Mouse (Mus musculus): ENCODE measurements around the gene Olfr576.

The Olfr576 gene

GRCm38 (mm10) chr7:102943417-102943816, 19.0 kb upstream of the Olfr576 start:
- H3K4me3 ChIP-seq (replicated peaks; ENCODE audit: low read length) = no peak overlapping the region
- H3K27me3 ChIP-seq (ENCODE audit: insufficient read depth, low read length) = no peaks in the 10 kb centered on the region
- TF ChIP-seq CTCF (conservative IDR thresholded peaks at IDR 0.05; ENCODE audit: low read length) (no peak), NANOG (IDR thresholded peaks at IDR 0.05; ENCODE audit: borderline replicate concordance, low read length) (no peak), POU5F1 (IDR thresholded peaks at IDR 0.05; ENCODE audit: borderline replicate concordance, low read length) (no peak)
- no peaks in the 10 kb centered on the region for H3K36me3 ChIP-seq (ENCODE audit: insufficient read depth, low read length)
- H3K4me1 ChIP-seq (replicated peaks; ENCODE audit: low read depth, low read length) = no peaks in the 10 kb centered on the region
- no peaks in the 10 kb centered on the region for H3K9me3 ChIP-seq (ENCODE audit: low read length)

GRCm38 (mm10) chr7:102948167-102948566, 14.3 kb upstream of the Olfr576 start, which contains the start of gene Olfr574:
Olfr574 (plus strand) TSS chr7:102948467.
- Histone ChIP-seq H3K9me3 (ENCODE audit: low read length) (no peaks in the 10 kb centered on the region), H3K36me3 (ENCODE audit: insufficient read depth, low read length) (no peaks in the 10 kb centered on the region), H3K4me3 (replicated peaks; ENCODE audit: low read length) (no peak within 1 kb of the TSS), H3K4me1 (replicated peaks; ENCODE audit: low read depth, low read length) (no peaks in the 10 kb centered on the region), H3K27me3 (ENCODE audit: insufficient read depth, low read length) (no peaks in the 10 kb centered on the region)
- TF ChIP-seq CTCF (conservative IDR thresholded peaks at IDR 0.05; ENCODE audit: low read length) = no peak

- no peak for TF ChIP-seq CTCF (conservative IDR thresholded peaks at IDR 0.05; ENCODE audit: low read length)
- TF ChIP-seq POU5F1 (IDR thresholded peaks at IDR 0.05; ENCODE audit: borderline replicate concordance, low read length) = no peak
- TF ChIP-seq NANOG (IDR thresholded peaks at IDR 0.05; ENCODE audit: borderline replicate concordance, low read length) = no peak
- Histone ChIP-seq H3K27me3 (ENCODE audit: insufficient read depth, low read length) (no peaks in the 10 kb centered on the region), H3K4me3 (replicated peaks; ENCODE audit: low read length) (no peak overlapping the region), H3K4me1 (replicated peaks; ENCODE audit: low read depth, low read length) (no peaks in the 10 kb centered on the region), H3K36me3 (ENCODE audit: insufficient read depth, low read length) (no peaks in the 10 kb centered on the region), H3K9me3 (ENCODE audit: low read length) (no peaks in the 10 kb centered on the region)
Measured at GRCm38 (mm10) chr7:102950732-102951131, 11.7 kb upstream of the Olfr576 start.

- no peak for TF ChIP-seq POU5F1 (IDR thresholded peaks at IDR 0.05; ENCODE audit: borderline replicate concordance, low read length)
- no peak for TF ChIP-seq CTCF (conservative IDR thresholded peaks at IDR 0.05; ENCODE audit: low read length)
- Histone ChIP-seq H3K36me3 (ENCODE audit: insufficient read depth, low read length) (no peaks in the 10 kb centered on the region), H3K4me3 (replicated peaks; ENCODE audit: low read length) (no peak overlapping the region), H3K4me1 (replicated peaks; ENCODE audit: low read depth, low read length) (no peaks in the 10 kb centered on the region), H3K27me3 (ENCODE audit: insufficient read depth, low read length) (no peaks in the 10 kb centered on the region), H3K9me3 (ENCODE audit: low read length) (no peaks in the 10 kb centered on the region)
Measured at GRCm38 (mm10) chr7:102958137-102958536, 4.3 kb upstream of the Olfr576 start.

GRCm38 (mm10) chr7:102958593-102958992, 3.9 kb upstream of the Olfr576 start, which contains the start of gene Olfr575:
Olfr575 (minus strand) TSS chr7:102958775.
- no peaks in the 10 kb centered on the region for H3K9me3 ChIP-seq (ENCODE audit: low read length)
- TF ChIP-seq POU5F1 (IDR thresholded peaks at IDR 0.05; ENCODE audit: borderline replicate concordance, low read length) = no peak
- no peaks in the 10 kb centered on the region for H3K36me3 ChIP-seq (ENCODE audit: insufficient read depth, low read length)
- no peaks in the 10 kb centered on the region for H3K27me3 ChIP-seq (ENCODE audit: insufficient read depth, low read length)
- no peak within 1 kb of the TSS for H3K4me3 ChIP-seq (replicated peaks; ENCODE audit: low read length)
- no peaks in the 10 kb centered on the region for H3K4me1 ChIP-seq (replicated peaks; ENCODE audit: low read depth, low read length)

GRCm38 (mm10) chr7:102974399-102974798, 11.9 kb downstream of the Olfr576 start:
- Histone ChIP-seq H3K4me1 (replicated peaks; ENCODE audit: low read depth, low read length) (no peaks in the 10 kb centered on the region), H3K4me3 (replicated peaks; ENCODE audit: low read length) (no peak overlapping the region), H3K27me3 (ENCODE audit: insufficient read depth, low read length) (no peaks in the 10 kb centered on the region), H3K9me3 (ENCODE audit: low read length) (no peaks in the 10 kb centered on the region), H3K36me3 (ENCODE audit: insufficient read depth, low read length) (no peaks in the 10 kb centered on the region)
- TF ChIP-seq POU5F1 (IDR thresholded peaks at IDR 0.05; ENCODE audit: borderline replicate concordance, low read length) = no peak

GRCm38 (mm10) chr7:102975843-102976242, 13.4 kb downstream of the Olfr576 start, which contains the start of gene Olfr577:
Olfr577 (minus strand) TSS chr7:102975943.
- TF ChIP-seq NANOG (IDR thresholded peaks at IDR 0.05; ENCODE audit: borderline replicate concordance, low read length) = no peak
- no peaks in the 10 kb centered on the region for H3K36me3 ChIP-seq (ENCODE audit: insufficient read depth, low read length)
- H3K4me1 ChIP-seq (replicated peaks; ENCODE audit: low read depth, low read length) = no peaks in the 10 kb centered on the region
- no peak within 1 kb of the TSS for H3K4me3 ChIP-seq (replicated peaks; ENCODE audit: low read length)
- H3K9me3 ChIP-seq (ENCODE audit: low read length) = no peaks in the 10 kb centered on the region
- H3K27me3 ChIP-seq (ENCODE audit: insufficient read depth, low read length) = no peaks in the 10 kb centered on the region

GRCm38 (mm10) chr7:102989224-102989623, 26.8 kb downstream of the Olfr576 start, which contains the start of gene Olfr578:
Olfr578 (minus strand) TSS chr7:102989324.
- no peak for TF ChIP-seq POU5F1 (IDR thresholded peaks at IDR 0.05; ENCODE audit: borderline replicate concordance, low read length)
- no peak for TF ChIP-seq NANOG (IDR thresholded peaks at IDR 0.05; ENCODE audit: borderline replicate concordance, low read length)
- TF ChIP-seq CTCF (conservative IDR thresholded peaks at IDR 0.05; ENCODE audit: low read length) = no peak
- Histone ChIP-seq H3K36me3 (ENCODE audit: insufficient read depth, low read length) (no peaks in the 10 kb centered on the region), H3K4me3 (replicated peaks; ENCODE audit: low read length) (no peak within 1 kb of the TSS), H3K27me3 (ENCODE audit: insufficient read depth, low read length) (no peaks in the 10 kb centered on the region), H3K9me3 (ENCODE audit: low read length) (no peaks in the 10 kb centered on the region), H3K4me1 (replicated peaks; ENCODE audit: low read depth, low read length) (no peaks in the 10 kb centered on the region)

All from E14TG2a.4 (cell line).